Mouse (Mus musculus): ENCODE measurements around the gene Tdrd9. TPM values are rescaled to one million over a fixed set of nuclear protein-coding genes. Genes with fewer than 3 reads are reported as not detected.
A peak's percentile ranks its signal among the peaks of the same experiment; 100 is the strongest.
"Not testable (repeated sequence)": the region's sequence is repeated elsewhere in the genome, so short reads cannot be mapped to it uniquely, and the experiment has no call there.

Gene Tdrd9
- polyA plus RNA-seq, 1 experiment from 2014 or later, result 0.20 TPM

GRCm38 (mm10) chr12:112013271-112013801 is 42.0 kb downstream of the Tdrd9 start:
- Histone ChIP-seq H3K9ac (ENCODE audit: low read depth, low read length) (no peak overlapping the region), H3K9me3 (ENCODE audit: control insufficient read depth, low read length) (no peaks in the 10 kb centered on the region), H3K4me3 (ENCODE audit: low read length) (no peak overlapping the region; the same call in 1 of the 2 replicates), H3K4me2 (ENCODE audit: low read depth, low read length) (peak overlapping the region; percentile 28), H3K36me3 (ENCODE audit: control insufficient read depth, insufficient read depth, low read length) (no peaks in the 10 kb centered on the region), H3K27me3 (replicated peaks; ENCODE audit: control insufficient read depth, insufficient read depth, low read length) (no peaks in the 10 kb centered on the region), H3K4me1 (ENCODE audit: control insufficient read depth, insufficient read depth, low read length) (peaks cover 3% of the 10 kb centered on the region; the same call in 1 of the 2 replicates), H3K27ac (ENCODE audit: low read length) (no peak overlapping the region)
- no peak for ATAC-seq
- WGBS, result 42% methylated on average over 14 of the region's 14 CpGs

GRCm38 (mm10) chr12:112016346-112016745 is 45.0 kb downstream of the Tdrd9 start:
- Histone ChIP-seq H3K27ac (ENCODE audit: low read length) (no peak overlapping the region), H3K9me3 (ENCODE audit: control insufficient read depth, low read length) (no peaks in the 10 kb centered on the region), H3K4me1 (ENCODE audit: control insufficient read depth, insufficient read depth, low read length) (peaks cover 3% of the 10 kb centered on the region; the same call in 1 of the 2 replicates), H3K36me3 (ENCODE audit: control insufficient read depth, insufficient read depth, low read length) (no peaks in the 10 kb centered on the region), H3K27me3 (replicated peaks; ENCODE audit: control insufficient read depth, insufficient read depth, low read length) (no peaks in the 10 kb centered on the region), H3K4me3 (ENCODE audit: low read length) (no peak overlapping the region), H3K4me2 (ENCODE audit: low read depth, low read length) (no peak overlapping the region), H3K9ac (ENCODE audit: low read depth, low read length) (no peak overlapping the region)
- WGBS, result 76% methylated on average over 4 of the region's 4 CpGs
- ATAC-seq, result no peak

DNA sequence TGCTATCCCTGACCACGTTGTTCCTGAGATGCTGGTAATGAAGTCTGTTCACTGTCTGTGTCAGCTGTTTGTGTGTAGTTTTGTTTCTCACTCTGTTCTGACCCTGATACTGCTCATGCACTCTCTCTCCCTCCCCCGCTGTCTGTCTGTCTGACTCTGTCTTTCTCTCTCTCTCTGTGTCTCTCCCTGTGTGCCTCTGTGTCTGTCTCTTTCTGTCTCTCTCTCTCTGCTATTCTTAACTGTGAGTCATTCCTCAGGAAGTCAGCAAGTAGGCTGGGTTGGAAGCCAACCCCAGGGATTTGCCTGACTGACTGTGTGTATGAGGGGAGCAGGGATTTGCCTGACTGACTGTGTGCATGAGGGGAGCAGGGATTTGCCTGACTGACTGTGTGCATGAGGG is 51.9 kb downstream of the Tdrd9 start:
- H3K4me2 ChIP-seq (ENCODE audit: low read depth, low read length), result no peak overlapping the region
- no peaks in the 10 kb centered on the region for H3K27me3 ChIP-seq (replicated peaks; ENCODE audit: control insufficient read depth, insufficient read depth, low read length)
- no peak overlapping the region for H3K9ac ChIP-seq (ENCODE audit: low read depth, low read length)
- H3K4me3 ChIP-seq (ENCODE audit: low read length), result no peak overlapping the region
- H3K27ac ChIP-seq (ENCODE audit: low read length), result no peak overlapping the region
- no peaks in the 10 kb centered on the region for H3K4me1 ChIP-seq (ENCODE audit: control insufficient read depth, insufficient read depth, low read length)
- ATAC-seq, result no peak
- H3K9me3 ChIP-seq (ENCODE audit: control insufficient read depth, low read length), result no peaks in the 10 kb centered on the region
- H3K36me3 ChIP-seq (ENCODE audit: control insufficient read depth, insufficient read depth, low read length), result no peaks in the 10 kb centered on the region
- WGBS, result 83% methylated on average over 2 of the region's 2 CpGs

DNA sequence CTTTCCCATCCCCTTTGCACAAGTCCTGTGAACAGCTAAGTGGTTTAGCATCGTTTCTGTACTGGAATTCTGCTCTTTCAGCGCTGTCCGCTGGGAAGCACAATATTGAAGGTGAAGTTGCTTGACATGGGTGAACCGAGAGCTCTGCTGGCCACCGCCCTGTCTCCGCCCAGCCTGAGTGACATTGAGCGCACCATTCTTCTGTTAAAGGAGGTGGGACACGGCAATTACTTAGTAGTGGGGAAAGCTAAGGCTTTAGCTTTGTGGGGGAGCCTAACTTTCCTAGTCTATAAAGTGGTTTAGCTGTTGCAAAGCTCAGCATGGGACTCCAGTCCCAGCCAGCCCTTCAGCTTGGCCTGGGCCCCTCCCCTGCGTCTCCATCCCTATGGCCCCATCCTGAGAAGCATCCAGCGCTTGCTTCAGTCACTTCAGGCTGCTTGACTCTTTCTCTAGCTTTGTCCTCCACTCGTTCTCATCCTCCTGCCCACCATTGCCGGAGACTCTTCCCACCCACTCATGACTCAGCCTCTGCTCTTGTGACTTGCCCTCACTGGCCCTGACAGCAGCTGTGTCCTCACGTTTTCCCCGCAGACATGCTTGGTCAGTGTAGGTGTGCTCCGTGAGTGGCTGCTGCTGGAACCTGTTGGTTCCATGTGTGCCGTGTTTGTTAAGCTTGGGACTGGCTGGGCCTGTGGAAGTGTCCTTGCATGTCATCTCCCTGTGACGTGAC is 53.4 kb downstream of the Tdrd9 start:
- Histone ChIP-seq H3K4me1 (ENCODE audit: control insufficient read depth, insufficient read depth, low read length) (no peaks in the 10 kb centered on the region), H3K27ac (ENCODE audit: low read length) (no peak overlapping the region), H3K4me2 (ENCODE audit: low read depth, low read length) (no peak overlapping the region), H3K4me3 (ENCODE audit: low read length) (no peak overlapping the region), H3K9me3 (ENCODE audit: control insufficient read depth, low read length) (no peaks in the 10 kb centered on the region), H3K9ac (ENCODE audit: low read depth, low read length) (no peak overlapping the region), H3K27me3 (replicated peaks; ENCODE audit: control insufficient read depth, insufficient read depth, low read length) (no peaks in the 10 kb centered on the region), H3K36me3 (ENCODE audit: control insufficient read depth, insufficient read depth, low read length) (no peaks in the 10 kb centered on the region)
- WGBS, result 83% methylated on average over 17 of the region's 17 CpGs
- no peak for ATAC-seq

- H3K27ac ChIP-seq (ENCODE audit: low read length), result no peak overlapping the region
- no peak overlapping the region for H3K4me3 ChIP-seq (ENCODE audit: low read length)
- H3K4me1 ChIP-seq (ENCODE audit: control insufficient read depth, insufficient read depth, low read length), result no peaks in the 10 kb centered on the region
- no peaks in the 10 kb centered on the region for H3K27me3 ChIP-seq (replicated peaks; ENCODE audit: control insufficient read depth, insufficient read depth, low read length)
- ATAC-seq, result no peak
- no peaks in the 10 kb centered on the region for H3K36me3 ChIP-seq (ENCODE audit: control insufficient read depth, insufficient read depth, low read length)
- WGBS, result 90% methylated on average over 13 of the region's 13 CpGs
- H3K9me3 ChIP-seq (ENCODE audit: control insufficient read depth, low read length), result no peaks in the 10 kb centered on the region
- H3K9ac ChIP-seq (ENCODE audit: low read depth, low read length), result no peak overlapping the region
- H3K4me2 ChIP-seq (ENCODE audit: low read depth, low read length), result no peak overlapping the region
Measured at GRCm38 (mm10) chr12:112025457-112025856, 54.1 kb downstream of the Tdrd9 start.

- no peaks in the 10 kb centered on the region for H3K9me3 ChIP-seq (ENCODE audit: control insufficient read depth, low read length)
- WGBS, result 66% methylated on average over 14 of the region's 14 CpGs
- no peak overlapping the region for H3K9ac ChIP-seq (ENCODE audit: low read depth, low read length)
- no peak overlapping the region for H3K27ac ChIP-seq (ENCODE audit: low read length)
- no peak overlapping the region for H3K4me3 ChIP-seq (ENCODE audit: low read length)
- H3K4me1 ChIP-seq (ENCODE audit: control insufficient read depth, insufficient read depth, low read length), result no peaks in the 10 kb centered on the region
- no peak for ATAC-seq
- H3K36me3 ChIP-seq (ENCODE audit: control insufficient read depth, insufficient read depth, low read length), result no peaks in the 10 kb centered on the region
- H3K27me3 ChIP-seq (replicated peaks; ENCODE audit: control insufficient read depth, insufficient read depth, low read length), result no peaks in the 10 kb centered on the region
- H3K4me2 ChIP-seq (ENCODE audit: low read depth, low read length), result no peak overlapping the region
Measured at GRCm38 (mm10) chr12:112025907-112026645, 54.7 kb downstream of the Tdrd9 start.

DNA sequence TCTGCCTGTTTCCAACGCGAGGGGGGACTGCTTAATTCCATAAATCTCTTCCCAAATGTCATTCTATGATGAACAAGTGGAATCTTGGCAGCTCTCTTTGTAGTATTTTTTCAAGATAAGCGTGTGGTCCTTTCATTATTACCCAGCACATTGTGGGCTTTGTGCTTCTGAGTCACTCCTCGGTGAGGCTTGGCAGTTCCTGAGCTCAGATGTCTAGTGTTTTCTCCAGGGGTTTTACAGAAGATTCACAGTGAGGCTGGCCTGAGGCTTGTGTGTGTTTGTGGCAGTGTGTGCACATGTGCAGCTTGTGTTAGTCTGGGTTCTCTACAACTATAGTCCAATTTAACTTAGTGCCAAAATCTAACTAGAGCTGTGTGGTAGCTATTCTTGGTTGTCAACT is 56.0 kb downstream of the Tdrd9 start:
- Histone ChIP-seq H3K9me3 (ENCODE audit: control insufficient read depth, low read length) (no peaks in the 10 kb centered on the region), H3K4me1 (ENCODE audit: control insufficient read depth, insufficient read depth, low read length) (no peaks in the 10 kb centered on the region), H3K36me3 (ENCODE audit: control insufficient read depth, insufficient read depth, low read length) (no peaks in the 10 kb centered on the region), H3K4me2 (ENCODE audit: low read depth, low read length) (no peak overlapping the region), H3K27ac (ENCODE audit: low read length) (no peak overlapping the region), H3K9ac (ENCODE audit: low read depth, low read length) (no peak overlapping the region), H3K4me3 (ENCODE audit: low read length) (no peak overlapping the region), H3K27me3 (replicated peaks; ENCODE audit: control insufficient read depth, insufficient read depth, low read length) (no peaks in the 10 kb centered on the region)
- no peak for ATAC-seq
- WGBS, result 72% methylated on average over 4 of the region's 4 CpGs

GRCm38 (mm10) chr12:112033409-112033975 is 62.1 kb downstream of the Tdrd9 start:
- 76% methylated on average over 10 of the region's 10 CpGs for WGBS
- no peaks in the 10 kb centered on the region for H3K9me3 ChIP-seq (ENCODE audit: control insufficient read depth, low read length)
- no peak overlapping the region for H3K9ac ChIP-seq (ENCODE audit: low read depth, low read length)
- no peaks in the 10 kb centered on the region for H3K4me1 ChIP-seq (ENCODE audit: control insufficient read depth, insufficient read depth, low read length)
- no peak for ATAC-seq
- no peak overlapping the region for H3K27ac ChIP-seq (ENCODE audit: low read length)
- no peak overlapping the region for H3K4me3 ChIP-seq (ENCODE audit: low read length)
- no peaks in the 10 kb centered on the region for H3K36me3 ChIP-seq (ENCODE audit: control insufficient read depth, insufficient read depth, low read length)
- H3K27me3 ChIP-seq (replicated peaks; ENCODE audit: control insufficient read depth, insufficient read depth, low read length), result no peaks in the 10 kb centered on the region
- H3K4me2 ChIP-seq (ENCODE audit: low read depth, low read length), result no peak overlapping the region

- H3K4me3 ChIP-seq (ENCODE audit: low read length); H3K4me1 ChIP-seq (ENCODE audit: control insufficient read depth, insufficient read depth, low read length); H3K36me3 ChIP-seq (ENCODE audit: control insufficient read depth, insufficient read depth, low read length); H3K4me2 ChIP-seq (ENCODE audit: low read depth, low read length); H3K27me3 ChIP-seq (replicated peaks; ENCODE audit: control insufficient read depth, insufficient read depth, low read length); H3K27ac ChIP-seq (ENCODE audit: low read length); ATAC-seq; H3K9ac ChIP-seq (ENCODE audit: low read depth, low read length); H3K9me3 ChIP-seq (ENCODE audit: control insufficient read depth, low read length): not testable (repeated sequence)
- 86% methylated on average over 6 of the region's 6 CpGs for WGBS
Measured at GRCm38 (mm10) chr12:112035341-112036100, 64.2 kb downstream of the Tdrd9 start.

All from intestine, embryonic 16.5 days (tissue).